Mouse (Mus musculus): Measurements from ENCODE around the gene Fam133b. TPM values are rescaled to one million over a fixed set of nuclear protein-coding genes. Genes with fewer than 3 reads are reported as not detected.
"Not testable (repeated sequence)": the region's sequence is repeated elsewhere in the genome, so short reads cannot be mapped to it uniquely, and the experiment has no call there.

Gene Fam133b
- polyA plus RNA-seq, 1 experiment from 2014 or later = 21.0 TPM

GRCm38 (mm10) chr5:3609241-3609640 lies 65.6 kb downstream of the Fam133b start:
- TF ChIP-seq EP300 (IDR thresholded peaks at IDR 0.05) = no peak
- TF ChIP-seq CTCF (IDR thresholded peaks at IDR 0.05) = no peak
- DNase-seq (ENCODE audit: low spot score) (no peak), ATAC-seq (no peak)
- Histone ChIP-seq H3K9me3 (ENCODE audit: low read length) (no peaks in the 10 kb centered on the region), H3K27me3 (replicated peaks; ENCODE audit: insufficient read depth, low read length) (no peaks in the 10 kb centered on the region), H3K4me1 (ENCODE audit: insufficient read depth, low read depth, low read length) (no peaks in the 10 kb centered on the region), H3K27ac (ENCODE audit: low read length) (no peak overlapping the region), H3K4me2 (replicated peaks; ENCODE audit: low read depth, low read length) (no peak overlapping the region), H3K4me3 (ENCODE audit: low read depth, low read length) (no peak overlapping the region), H3K9ac (replicated peaks; ENCODE audit: low read depth) (no peak overlapping the region), H3K36me3 (ENCODE audit: insufficient read depth, low read length) (peaks cover 21% of the 10 kb centered on the region)
- 96% methylated on average over 7 of the region's 7 CpGs for WGBS

- DNase-seq (ENCODE audit: low spot score); H3K4me1 ChIP-seq (ENCODE audit: insufficient read depth, low read depth, low read length); H3K27ac ChIP-seq (ENCODE audit: low read length); H3K4me2 ChIP-seq (replicated peaks; ENCODE audit: low read depth, low read length); H3K9me3 ChIP-seq (ENCODE audit: low read length); H3K27me3 ChIP-seq (replicated peaks; ENCODE audit: insufficient read depth, low read length); H3K36me3 ChIP-seq (ENCODE audit: insufficient read depth, low read length); H3K4me3 ChIP-seq (ENCODE audit: low read depth, low read length); ATAC-seq; H3K9ac ChIP-seq (replicated peaks; ENCODE audit: low read depth): not testable (repeated sequence)
- WGBS = 96% methylated on average over 2 of the region's 2 CpGs
Measured at GRCm38 (mm10) chr5:3611835-3612234, 68.2 kb downstream of the Fam133b start.

Other genes starting within 250 kb of the Fam133b start
- gene Cdk6, start 202.3 kb upstream of the Fam133b start, polyA plus RNA-seq (2015; fragmentation: Nextera tagmentation; extraction: Ambion mirVana) = 19.7 and 27.7 TPM in 2 replicates
- gene 1700109H08Rik, start 27.7 kb downstream of the Fam133b start, polyA plus RNA-seq (2015; fragmentation: Nextera tagmentation; extraction: Ambion mirVana) = 0.84 and 1.2 TPM in 2 replicates
- gene Pex1, start 52.2 kb downstream of the Fam133b start, polyA plus RNA-seq (2015; fragmentation: Nextera tagmentation; extraction: Ambion mirVana) = 10.9 TPM in 2 replicates
- gene Rbm48, start 52.8 kb downstream of the Fam133b start, polyA plus RNA-seq (2015; fragmentation: Nextera tagmentation; extraction: Ambion mirVana) = 7.8 and 10.5 TPM in 2 replicates
- gene Tmbim7, start 107.3 kb downstream of the Fam133b start, polyA plus RNA-seq (2015; fragmentation: Nextera tagmentation; extraction: Ambion mirVana) = not detected in 2 replicates
- 63.3 and 63.5 TPM in 2 replicates for gene Gatad1, start 113.4 kb downstream of the Fam133b start, polyA plus RNA-seq (2015; fragmentation: Nextera tagmentation; extraction: Ambion mirVana)